In genomic region chr1:189007980-189008324, GRCm38 (mm10) we compare ENCODE assay signal across 8 mouse cellular contexts. TPM values are rescaled to one million over a fixed set of nuclear protein-coding genes. Genes with fewer than 3 reads are reported as not detected.
A peak's percentile ranks its signal among the peaks of the same experiment; 100 is the strongest.
DNase-seq lines count a peak whose midpoint lies in the region; ATAC-seq and TF ChIP-seq lines count a peak whose summit lies in the region.

No protein-coding gene starts in this region.

- peaks cover 2% of the 10 kb centered on the region; the same call in 1 of the 2 replicates for H3K36me3 ChIP-seq in heart, adult 2 months (ENCODE audit: control insufficient read depth, insufficient read depth, low read length)
- peaks cover 25% of the 10 kb centered on the region for H3K36me3 ChIP-seq in E14TG2a.4 (ENCODE audit: insufficient read depth, low read length)
- no peaks in the 10 kb centered on the region for H3K36me3 ChIP-seq in forebrain, postnatal 0 days (ENCODE audit: insufficient read depth)
- no peaks in the 10 kb centered on the region for H3K36me3 ChIP-seq in liver, embryonic 16.5 days (ENCODE audit: control insufficient read depth, insufficient read depth)

- no peaks in the 10 kb centered on the region for H3K27me3 ChIP-seq in heart, adult 2 months (ENCODE audit: control insufficient read depth, insufficient read depth, low read length)
- no peaks in the 10 kb centered on the region for H3K27me3 ChIP-seq in E14TG2a.4 (ENCODE audit: insufficient read depth, low read length)
- H3K27me3 ChIP-seq in forebrain, postnatal 0 days (ENCODE audit: insufficient read depth, low read length): no peaks in the 10 kb centered on the region
- H3K27me3 ChIP-seq in liver, embryonic 16.5 days (ENCODE audit: control insufficient read depth, insufficient read depth, low read depth, low read length): peaks cover 2% of the 10 kb centered on the region

- H3K9ac ChIP-seq in heart, adult 2 months (ENCODE audit: low read depth, low read length): no peak overlapping the region
- H3K9ac ChIP-seq in forebrain, postnatal 0 days: peak overlapping the region; percentile 93
- H3K9ac ChIP-seq in liver, embryonic 16.5 days (ENCODE audit: low read depth, low read length): no peak overlapping the region

- TF ChIP-seq CTCF in heart, adult 2 months (IDR thresholded peaks at IDR 0.05): no peak
- TF ChIP-seq CTCF in E14TG2a.4 (conservative IDR thresholded peaks at IDR 0.05; ENCODE audit: low read length): no peak
- no peak for TF ChIP-seq CTCF in forebrain, postnatal 0 days (IDR thresholded peaks at IDR 0.05; ENCODE audit: low read depth)

- peak overlapping the region; percentile 97 for H3K4me2 ChIP-seq in forebrain, postnatal 0 days (ENCODE audit: low read depth)
- peak overlapping the region; percentile 86 for H3K4me2 ChIP-seq in liver, embryonic 16.5 days (ENCODE audit: low read depth, low read length)

- TF ChIP-seq EP300 in heart, adult 2 months (IDR thresholded peaks at IDR 0.05; ENCODE audit: insufficient read depth, low read depth, low read length): no peak

- H3K27ac ChIP-seq in heart, adult 2 months: no peak overlapping the region; the same call in 1 of the 2 replicates
- no peak overlapping the region for H3K27ac ChIP-seq in forebrain, postnatal 0 days (ENCODE audit: low read depth, low read length)
- H3K27ac ChIP-seq in liver, embryonic 16.5 days (ENCODE audit: low read length): no peak overlapping the region

- intact Hi-C loops in heart, adult 2 months (cut with DNase I): no loop called here

- no peak for DNase-seq in heart, adult 2 months
- DNase-seq in heart, adult 9 months (ENCODE audit: low spot score in 2 of 2): no peak
- no peak for DNase-seq in forebrain, postnatal 0 days
- DNase-seq in embryo, embryonic 9.5 days (ENCODE audit: extremely low spot score): no peak
- no peak for DNase-seq in cerebellum, adult 9-10 months
- DNase-seq in urinary bladder, adult 2 months (ENCODE audit: low spot score): no peak

- peaks cover 7% of the 10 kb centered on the region for H3K4me1 ChIP-seq in heart, adult 2 months (ENCODE audit: control insufficient read depth, insufficient read depth, low read length)
- H3K4me1 ChIP-seq in E14TG2a.4 (replicated peaks; ENCODE audit: low read depth, low read length): peaks cover 66% of the 10 kb centered on the region
- peaks cover 15% of the 10 kb centered on the region; the same call in 1 of the 2 replicates for H3K4me1 ChIP-seq in forebrain, postnatal 0 days (ENCODE audit: insufficient read depth)
- peaks cover 17% of the 10 kb centered on the region for H3K4me1 ChIP-seq in liver, embryonic 16.5 days (ENCODE audit: control insufficient read depth, low read depth, low read length)

- peaks cover 11% of the 10 kb centered on the region for H3K79me2 ChIP-seq in heart, adult 2 months (replicated peaks; ENCODE audit: control insufficient read depth, insufficient read depth, low read length)

- TF ChIP-seq POLR2A in heart, adult 2 months (IDR thresholded peaks at IDR 0.05; ENCODE audit: insufficient read depth, low read depth, low read length): no peak

- WGBS in heart, adult 2 months: 39% methylated on average over 7 of the region's 7 CpGs
- 48% methylated on average over 7 of the region's 7 CpGs for WGBS in forebrain, postnatal 0 days
- WGBS in liver, embryonic 16.5 days (ENCODE audit: insufficient replicate concordance): 42% methylated on average over 7 of the region's 7 CpGs

- H3K4me3 ChIP-seq in heart, adult 2 months: peak overlapping the region; percentile 93
- H3K4me3 ChIP-seq in E14TG2a.4 (replicated peaks; ENCODE audit: low read length): peak overlapping the region; percentile 98
- peak overlapping the region; percentile 96 for H3K4me3 ChIP-seq in forebrain, postnatal 0 days (ENCODE audit: low read depth, low read length)
- H3K4me3 ChIP-seq in liver, embryonic 16.5 days (ENCODE audit: low read depth, low read length): peak overlapping the region; percentile 78

- H3K9me3 ChIP-seq in E14TG2a.4 (ENCODE audit: low read length): no peaks in the 10 kb centered on the region
- no peaks in the 10 kb centered on the region for H3K9me3 ChIP-seq in forebrain, postnatal 0 days (ENCODE audit: low read length)
- no peaks in the 10 kb centered on the region for H3K9me3 ChIP-seq in liver, embryonic 16.5 days (replicated peaks; ENCODE audit: control insufficient read depth, low read length)

- peak; percentile 75 for ATAC-seq in forebrain, postnatal 0 days
- peak; percentile 14; the same call in 1 of the 2 replicates for ATAC-seq in liver, embryonic 16.5 days (ENCODE audit: low read depth)

RNA-seq across cellular contexts. Expression of gene Kctd3, which starts 0.3 kb away (rescaled TPM):
- 10 to 100 TPM; 13.6 to 14.9 TPM for total RNA-seq in heart, adult 2 months (2021)
- 13.2 and 16.7 TPM in 2 replicates for polyA plus RNA-seq in heart, adult 2 months (2012; rRNA removed)
- total RNA-seq in forebrain, postnatal 0 days (2014; rRNA removed): 63.6 and 79.6 TPM in 2 replicates
- 42.4 and 48.7 TPM in 2 replicates for polyA plus RNA-seq in forebrain, postnatal 0 days (2015; fragmentation: Nextera tagmentation; extraction: Ambion mirVana)
- 8.7 and 9.3 TPM in 2 replicates for polyA plus RNA-seq in liver, embryonic 16.5 days (2015; fragmentation: Nextera tagmentation; extraction: Ambion mirVana)
- 31.2 and 32.8 TPM in 2 replicates for polyA plus RNA-seq in urinary bladder, adult 2 months (2012; rRNA removed)
